Mouse (Mus musculus): ENCODE results near the gene Flad1.
"Not testable (repeated sequence)": the region's sequence is repeated elsewhere in the genome, so short reads cannot be mapped to it uniquely, and the experiment has no call there.

The Flad1 gene

DNA sequence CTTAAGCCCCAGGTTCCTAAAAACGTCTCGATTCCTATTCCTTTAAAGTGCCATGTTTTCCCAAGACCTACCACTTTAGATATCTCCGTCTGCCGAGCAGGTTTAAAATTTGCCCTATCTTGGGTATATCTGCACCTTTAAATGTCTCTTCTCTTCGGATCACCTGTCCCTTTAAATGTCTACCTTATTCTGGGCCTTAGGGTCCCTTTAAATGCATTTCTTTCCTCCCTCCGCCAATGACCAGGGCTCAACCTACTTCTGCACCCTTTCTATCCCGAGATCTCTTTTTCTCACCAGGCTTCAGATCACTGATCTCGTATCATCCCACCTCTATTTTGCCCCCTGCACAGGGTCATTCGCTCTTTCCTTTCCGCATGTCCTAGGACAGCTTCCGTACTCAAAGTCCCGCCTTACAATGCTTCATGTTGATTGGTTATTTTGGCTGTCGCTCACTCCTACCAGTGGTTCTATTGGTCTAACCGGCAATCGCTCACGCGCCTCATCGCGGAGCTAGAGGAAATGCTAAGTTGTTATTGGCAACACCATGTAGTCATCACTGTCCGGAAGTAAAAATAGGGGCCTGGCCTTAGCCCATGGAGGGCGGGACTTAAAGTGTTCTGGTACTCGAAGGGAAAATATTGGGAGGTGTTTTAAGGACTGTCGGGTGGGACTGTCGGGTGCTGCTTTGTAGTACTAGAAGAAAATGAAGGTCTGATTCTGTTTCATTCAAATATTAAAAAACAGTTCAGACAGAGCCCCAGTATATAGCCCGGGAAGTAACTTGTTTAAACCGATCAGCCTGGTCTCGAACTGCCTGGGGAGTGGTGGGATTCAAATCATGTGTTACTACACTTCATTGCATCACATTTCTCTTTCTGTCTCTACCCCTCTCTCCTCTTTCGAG lies at the start of gene Flad1:
TSS of gene Flad1 (minus strand) at position 381 of the 904 bp plus-strand sequence.
- peak; percentile 99 for DNase-seq (ENCODE audit: low read depth, low spot score)

DNA sequence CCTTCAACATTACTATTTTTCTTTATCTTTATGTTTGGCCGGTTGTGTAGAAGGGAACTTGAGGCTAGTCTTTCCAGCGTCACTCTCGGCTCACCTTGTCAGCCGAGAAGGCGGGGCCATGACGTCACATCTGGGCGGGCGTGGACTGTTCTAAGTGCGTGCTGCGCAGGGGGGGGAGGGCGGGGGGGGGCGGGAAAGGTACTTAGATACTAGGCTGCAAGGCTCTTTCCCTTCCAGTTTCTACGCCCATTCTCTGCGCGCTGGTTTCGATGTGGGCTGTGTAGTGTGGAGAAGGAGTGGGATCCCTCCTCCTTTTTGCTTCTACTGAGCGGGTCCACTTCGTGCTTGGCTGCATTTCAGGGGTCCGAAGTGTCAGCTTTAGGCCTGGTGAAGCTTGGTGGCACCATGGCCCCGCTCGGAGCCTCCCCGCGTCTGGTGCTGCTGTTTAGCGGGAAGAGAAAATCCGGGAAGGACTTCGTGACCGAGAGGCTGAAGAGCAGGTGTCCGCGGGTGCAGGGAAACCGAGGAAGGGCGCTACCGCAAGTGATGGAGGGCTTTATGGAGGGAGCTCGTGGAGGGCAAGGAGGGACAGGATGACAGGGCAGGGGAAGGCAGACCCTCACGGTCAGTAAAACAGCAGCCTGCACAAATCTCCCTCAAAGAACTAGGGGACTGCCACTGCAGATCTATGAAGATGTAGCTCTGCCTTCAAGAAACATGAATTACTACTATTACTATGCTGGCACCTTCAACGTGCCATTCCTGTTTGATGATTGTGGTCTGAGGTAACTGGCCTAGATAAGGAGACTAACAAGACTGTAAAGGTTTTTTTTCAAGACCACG lies 47.5 kb upstream of the Flad1 start:
- DNase-seq (ENCODE audit: low read depth, low spot score), result peak; percentile 95

DNA sequence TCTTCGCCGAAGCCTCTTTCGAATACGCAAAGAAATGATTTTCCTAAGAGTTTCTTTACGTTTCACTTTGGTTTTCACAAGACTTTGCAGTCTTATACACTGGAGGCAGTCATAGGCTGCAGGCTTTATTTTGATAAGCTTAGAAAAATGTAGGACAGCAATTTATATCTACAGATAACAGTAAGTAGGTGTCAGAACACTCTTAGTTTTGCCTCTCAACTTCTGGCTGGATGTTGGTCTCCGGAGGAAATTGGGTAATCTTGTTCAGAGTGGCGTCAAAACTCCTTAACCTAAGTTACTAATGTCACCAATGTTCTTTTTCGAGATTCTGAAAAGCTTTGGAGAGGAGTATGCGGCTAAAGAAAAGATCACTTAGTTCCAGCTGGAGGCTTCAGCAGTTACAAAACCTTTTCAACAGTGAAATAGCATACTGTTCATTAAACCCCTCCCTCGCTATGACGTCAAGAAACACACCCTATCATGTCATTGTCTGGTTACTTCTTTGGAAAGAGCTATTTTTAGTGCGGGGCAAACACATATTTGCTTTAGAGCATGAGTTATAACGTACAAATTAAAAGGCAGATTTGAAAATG lies 46.8 kb upstream of the Flad1 start:
- DNase-seq (ENCODE audit: low read depth, low spot score), result no peak

DNA sequence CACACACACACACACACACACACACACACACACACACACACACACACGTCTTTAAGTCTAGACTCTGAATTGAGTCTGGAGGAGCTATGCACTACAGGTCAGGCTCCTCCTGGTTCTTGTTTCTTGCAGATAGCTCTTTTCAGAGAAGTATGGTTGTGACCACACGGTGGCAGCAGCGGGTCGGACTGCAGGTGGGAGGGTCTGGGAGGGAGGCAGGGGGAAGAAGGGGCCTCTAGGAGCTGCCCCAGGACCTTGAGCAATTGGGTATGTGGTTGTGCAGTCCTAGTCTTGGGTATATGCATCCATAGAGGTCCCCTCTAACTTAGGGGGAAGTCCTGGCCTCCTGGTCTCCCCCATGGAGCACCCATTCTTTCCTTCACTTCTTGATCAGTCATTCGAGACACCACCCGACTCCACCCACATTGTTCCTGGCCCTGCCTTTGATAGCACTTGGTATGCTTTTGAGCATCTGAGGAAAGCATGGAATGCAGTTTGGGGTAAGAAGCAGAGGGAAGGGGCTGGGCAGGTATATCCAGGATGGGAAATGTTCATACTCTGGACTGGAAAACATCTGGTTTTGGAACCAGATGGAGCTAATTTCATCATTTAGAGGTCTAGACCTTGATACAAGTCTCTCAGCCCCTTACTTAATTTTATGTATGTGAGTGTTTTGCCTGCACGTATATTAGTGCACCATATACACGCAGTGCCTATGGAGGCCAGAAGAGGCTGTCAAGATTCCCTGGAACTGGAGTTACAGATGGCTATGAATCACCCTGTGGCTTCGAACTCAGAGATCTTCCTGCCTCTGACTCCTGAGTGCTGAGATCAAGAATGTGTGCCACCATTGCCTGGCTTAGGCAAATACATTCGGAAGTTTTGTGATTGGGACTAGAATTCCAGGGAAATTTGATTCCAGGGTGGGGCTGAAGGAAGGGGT lies 45.3 kb upstream of the Flad1 start:
- DNase-seq (ENCODE audit: low read depth, low spot score), result peak; percentile 86

DNA sequence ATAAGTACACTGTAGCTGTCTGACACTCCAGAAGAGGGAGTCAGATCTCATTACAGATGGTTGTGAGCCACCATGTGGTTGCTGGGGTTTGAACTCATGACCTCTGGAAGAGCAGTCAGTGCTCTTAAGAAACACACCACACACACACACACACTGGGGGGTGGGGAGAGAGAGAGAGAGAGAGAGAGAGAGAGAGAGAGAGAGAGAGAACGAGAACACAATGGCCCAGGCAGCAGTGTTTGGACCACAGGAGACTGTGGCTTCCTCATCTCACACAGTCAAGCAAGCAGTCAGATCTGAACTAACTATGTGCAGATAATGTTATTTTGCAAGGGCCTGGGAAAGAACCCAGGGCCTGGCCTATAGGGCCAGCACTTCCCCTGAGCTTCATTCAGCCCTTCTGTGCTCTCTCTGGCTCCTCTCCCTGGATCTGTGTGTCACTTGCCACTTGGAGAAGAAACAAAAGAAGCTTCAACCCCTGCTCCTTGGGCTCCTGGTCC lies 44.2 kb upstream of the Flad1 start:
- DNase-seq (ENCODE audit: low read depth, low spot score), result no peak

DNA sequence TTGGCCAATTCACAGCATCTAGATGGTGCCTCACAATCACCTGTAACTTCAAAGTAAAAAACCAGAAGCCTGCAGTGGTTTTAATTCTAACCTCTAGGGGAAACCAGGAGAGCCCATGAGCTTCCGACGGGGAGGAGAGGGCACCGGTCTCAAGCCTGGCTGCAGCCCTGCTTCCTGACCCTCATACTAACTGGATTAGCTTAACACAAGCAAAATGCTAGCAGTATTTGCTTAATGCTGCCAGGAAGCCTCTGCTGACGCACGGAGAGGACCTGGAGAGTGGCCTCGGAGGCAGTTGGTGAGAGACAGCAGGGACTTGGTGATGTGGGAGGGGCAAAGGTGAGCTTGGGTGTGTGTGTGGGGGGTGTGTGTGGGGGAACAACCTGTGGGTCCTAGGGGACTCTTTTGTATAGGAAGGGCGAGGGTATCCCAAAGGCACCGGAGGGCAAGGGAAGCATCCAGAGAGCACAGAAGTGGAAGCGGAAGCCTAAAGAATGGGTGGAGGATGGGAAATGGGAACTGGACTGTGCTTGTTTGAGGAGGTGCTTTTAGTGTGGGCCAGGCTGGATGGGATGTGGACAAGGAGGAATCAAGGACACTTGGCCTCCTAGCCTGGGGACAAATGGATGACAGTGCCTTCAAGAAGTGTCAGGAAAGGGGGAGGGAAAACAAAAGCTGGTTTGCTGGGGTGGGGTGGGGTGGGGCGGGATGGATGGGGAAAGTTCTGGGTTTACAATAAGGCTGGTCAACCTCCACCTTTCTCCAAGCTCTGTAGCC lies 42.9 kb upstream of the Flad1 start, which contains the start of gene Pmvk:
TSS of gene Pmvk (plus strand) at position 141 of the 777 bp plus-strand sequence.
- no peak for DNase-seq (ENCODE audit: low read depth, low spot score)

DNA sequence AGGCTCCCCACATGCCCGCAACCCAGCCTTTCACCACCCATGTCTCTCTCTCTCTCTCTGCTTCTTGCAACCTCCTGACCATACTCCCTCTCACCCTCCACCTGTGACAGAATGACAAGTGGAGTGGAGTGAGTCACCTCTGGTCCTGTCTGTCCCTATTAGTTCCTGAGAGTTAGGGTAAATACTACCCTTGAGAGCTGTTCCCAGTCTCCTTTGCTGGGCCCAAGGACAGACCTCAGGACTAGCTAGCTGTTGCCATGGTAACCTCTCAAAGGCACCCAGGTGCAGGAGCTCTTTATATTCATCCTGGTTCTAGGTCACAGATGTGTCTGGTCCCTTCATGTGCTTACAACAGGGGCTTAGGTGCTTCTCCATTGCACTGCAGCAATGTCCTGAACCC lies 40.2 kb upstream of the Flad1 start:
- DNase-seq (ENCODE audit: low read depth, low spot score), result no peak

DNA sequence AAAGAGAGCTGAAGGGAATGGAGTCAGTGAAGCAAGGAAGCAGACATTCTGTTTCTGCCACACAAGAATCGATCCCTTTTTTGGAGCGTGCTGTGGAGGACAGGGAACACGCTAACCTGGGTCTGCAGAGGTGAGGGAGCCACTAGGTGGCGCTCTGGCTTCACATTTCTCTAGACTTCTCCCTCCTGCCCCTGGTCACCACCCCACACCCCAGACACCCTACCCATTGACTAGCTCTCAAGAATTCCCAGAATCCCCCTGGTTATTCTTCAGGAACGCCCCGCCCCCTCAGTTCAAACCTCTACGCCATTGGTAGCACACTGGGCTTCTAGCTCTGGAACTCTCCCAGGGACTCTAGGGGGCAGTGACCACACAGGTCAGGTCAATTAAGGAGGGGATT lies 37.9 kb upstream of the Flad1 start:
- DNase-seq (ENCODE audit: low read depth, low spot score), result peak; percentile 72

DNA sequence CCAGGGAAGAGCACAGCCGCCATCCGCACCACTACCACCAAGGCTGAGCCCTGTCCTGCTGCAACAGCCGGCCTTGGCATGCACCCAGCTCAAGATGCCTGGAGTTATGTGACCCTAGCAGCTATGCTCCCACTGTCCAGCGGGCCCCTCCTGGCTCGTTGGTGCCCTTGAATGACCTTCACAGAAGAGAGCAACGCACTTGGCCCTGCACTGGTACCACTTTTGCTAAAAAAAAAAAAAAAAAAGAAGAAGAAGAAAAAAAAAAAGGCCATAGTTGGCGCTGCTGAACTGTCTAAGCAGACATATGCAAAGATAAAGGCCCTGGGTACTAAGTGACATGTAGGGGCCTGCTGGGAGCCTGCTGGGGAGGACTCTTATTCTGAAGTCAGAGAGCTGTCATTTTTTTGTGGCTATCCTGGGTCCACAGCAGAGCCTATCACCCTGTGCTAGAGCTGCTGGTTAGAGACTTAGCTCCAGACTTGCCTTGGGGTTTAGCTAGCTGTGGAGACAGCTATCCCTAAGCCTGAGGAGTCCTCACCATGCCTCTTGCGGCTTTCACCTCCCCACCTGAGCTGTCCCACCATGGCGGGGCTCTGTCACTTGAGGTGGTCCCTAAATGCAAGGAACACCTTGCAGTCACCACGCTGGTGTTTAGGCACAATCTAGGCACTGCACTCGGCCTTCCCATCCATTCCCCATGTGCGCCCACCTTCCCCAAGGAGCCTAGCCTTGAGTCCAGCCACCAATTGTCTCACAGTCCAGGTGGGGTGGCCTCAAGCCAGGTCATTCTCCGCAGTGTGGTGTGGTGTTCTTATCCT lies 37.3 kb upstream of the Flad1 start:
- peak; percentile 44 for DNase-seq (ENCODE audit: low read depth, low spot score)

DNA sequence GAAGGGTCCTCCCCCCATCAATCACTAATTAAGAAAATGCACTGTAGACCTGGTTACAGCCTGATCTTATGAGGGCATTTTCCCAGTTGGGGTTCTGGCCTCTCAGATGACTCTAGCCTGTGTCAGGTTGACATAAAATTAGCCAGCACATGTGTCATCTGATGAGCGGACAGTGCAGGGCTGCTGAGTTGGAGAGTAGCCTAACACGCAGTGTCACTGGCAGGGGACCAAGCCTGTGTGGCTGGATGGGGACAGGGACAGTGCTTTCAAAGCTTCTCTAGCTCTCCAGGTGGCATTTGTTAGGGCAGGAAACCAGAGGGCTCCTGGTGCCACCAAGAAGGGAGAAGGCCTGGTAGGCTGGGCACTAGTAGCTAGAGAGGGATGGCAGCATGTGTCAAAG lies 29.0 kb upstream of the Flad1 start:
- no peak for DNase-seq (ENCODE audit: low read depth, low spot score)

DNA sequence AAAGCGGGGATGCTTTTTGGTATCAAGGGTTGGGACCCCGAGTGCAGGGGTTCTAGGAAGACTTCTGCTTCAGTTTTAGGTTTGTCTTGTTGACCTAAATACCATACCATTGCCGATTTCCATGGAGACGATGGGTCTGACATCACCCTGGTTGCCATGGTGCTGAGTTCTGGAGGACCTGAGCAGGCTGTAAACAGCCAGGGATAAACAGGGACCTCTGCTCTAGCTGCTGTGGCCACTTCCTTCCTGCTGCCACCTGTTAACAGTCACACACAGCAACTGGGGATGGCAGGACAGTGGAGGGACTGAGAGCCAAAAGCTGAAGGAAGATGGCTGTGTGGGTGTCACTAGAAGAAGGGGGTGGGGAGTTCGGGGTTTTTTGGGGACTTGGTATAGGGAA lies 25.6 kb upstream of the Flad1 start:
- DNase-seq (ENCODE audit: low read depth, low spot score), result peak; percentile 84

DNA sequence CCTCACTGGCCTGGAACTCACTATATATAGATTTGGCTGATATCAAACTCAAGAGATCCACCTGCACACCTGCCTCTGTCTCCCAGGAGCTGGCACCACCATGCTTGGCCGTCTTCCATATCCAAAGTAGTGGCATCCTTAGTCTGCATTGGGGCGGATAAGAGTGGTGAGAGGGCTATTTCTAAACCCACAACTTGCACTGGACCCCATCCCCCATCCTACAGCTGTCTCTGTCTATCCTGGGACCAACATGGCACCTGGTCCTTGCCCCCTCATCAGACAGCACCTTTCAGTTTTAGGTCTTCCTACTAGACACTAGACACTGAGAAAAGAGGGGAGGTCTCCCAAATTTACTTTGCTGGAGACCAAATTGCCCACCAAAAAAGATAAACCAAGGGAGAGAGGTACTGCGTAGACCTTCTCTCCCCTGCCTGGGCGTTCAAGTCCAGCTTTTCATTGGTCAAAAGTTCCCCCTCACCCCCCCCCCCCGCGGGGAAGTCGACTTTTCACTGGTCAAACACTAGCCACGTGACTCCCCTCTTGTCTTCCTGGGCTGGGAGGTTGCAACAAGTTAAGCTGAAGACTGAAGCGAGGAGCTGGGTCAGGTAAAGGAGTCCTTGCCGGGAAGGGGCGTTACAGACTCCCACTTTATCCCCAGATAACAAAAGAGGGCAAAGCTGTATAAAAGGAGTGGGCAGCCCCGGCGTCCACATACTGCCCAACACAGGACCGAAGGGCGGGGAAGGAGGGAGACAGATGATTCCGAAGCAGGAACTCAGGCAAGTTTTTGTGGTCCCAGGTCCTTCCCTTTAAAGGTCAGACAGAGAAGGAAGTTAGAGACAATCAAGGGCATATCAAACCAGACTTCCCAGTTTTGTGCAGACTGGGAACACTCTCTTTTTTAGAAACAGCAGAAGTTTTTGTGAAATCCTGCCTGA lies 24.8 kb upstream of the Flad1 start, which contains the start of gene Pbxip1:
TSS of gene Pbxip1 (plus strand) at position 531 of the 938 bp plus-strand sequence.
- DNase-seq (ENCODE audit: low read depth, low spot score), result peak; percentile 89

DNA sequence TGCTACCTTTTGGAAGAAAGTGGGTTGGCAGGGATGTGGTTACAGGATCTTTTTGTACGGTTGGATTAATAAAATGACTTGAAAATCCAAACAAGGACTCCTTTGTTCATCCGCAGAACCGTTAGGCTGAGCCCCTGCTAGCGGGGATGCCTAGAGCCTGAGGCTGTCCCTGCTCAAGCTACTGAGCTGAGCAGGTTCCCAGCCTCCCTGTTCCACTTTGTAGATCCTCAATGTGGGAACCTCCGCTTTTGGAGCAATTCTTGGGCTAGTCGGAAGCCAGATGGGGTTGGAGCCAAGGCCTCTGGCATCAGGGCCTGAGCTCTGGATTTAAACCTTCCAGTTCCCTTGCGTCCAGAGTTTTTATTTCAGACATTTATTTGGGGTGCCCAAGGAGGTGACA lies 23.4 kb upstream of the Flad1 start:
- no peak for DNase-seq (ENCODE audit: low read depth, low spot score)

DNA sequence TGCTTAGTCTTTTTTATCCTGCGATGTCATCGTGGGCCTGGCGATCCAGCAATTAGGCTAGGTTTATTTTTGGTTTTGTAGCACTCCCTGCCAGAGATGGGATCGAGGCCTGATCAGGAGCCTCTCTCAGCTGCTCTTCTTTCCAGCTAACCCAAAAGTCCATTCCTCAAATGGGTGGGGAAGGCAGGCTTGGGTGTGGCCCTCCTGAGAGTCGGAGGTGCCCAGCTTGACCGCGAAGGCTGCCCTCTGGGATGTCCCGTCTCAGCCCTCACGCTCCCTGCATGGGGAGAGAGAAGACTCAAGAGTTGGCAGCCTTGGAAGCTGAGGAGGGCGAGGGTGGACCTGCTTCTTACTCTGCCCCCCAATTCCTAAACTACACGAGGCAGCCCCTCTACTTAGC lies 22.9 kb upstream of the Flad1 start:
- no peak for DNase-seq (ENCODE audit: low read depth, low spot score)

DNA sequence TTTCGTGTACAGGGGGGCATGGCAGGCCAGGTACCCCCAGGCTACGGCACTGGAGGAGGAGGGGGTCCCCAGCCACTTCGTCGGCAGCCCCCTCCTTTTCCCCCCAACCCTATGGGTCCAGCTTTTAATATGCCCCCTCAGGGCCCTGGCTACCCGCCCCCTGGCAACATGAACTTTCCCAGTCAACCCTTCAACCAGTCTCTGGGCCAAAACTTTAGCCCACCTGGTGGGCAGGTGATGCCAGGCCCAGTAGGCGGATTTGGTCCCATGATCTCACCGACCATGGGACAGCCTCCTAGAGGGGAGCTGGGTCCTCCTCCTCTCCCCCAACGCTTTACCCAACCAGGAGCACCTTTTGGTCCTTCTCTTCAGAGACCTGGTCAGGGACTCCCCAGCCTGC lies 20.9 kb upstream of the Flad1 start:
- no peak for DNase-seq (ENCODE audit: low read depth, low spot score)

DNA sequence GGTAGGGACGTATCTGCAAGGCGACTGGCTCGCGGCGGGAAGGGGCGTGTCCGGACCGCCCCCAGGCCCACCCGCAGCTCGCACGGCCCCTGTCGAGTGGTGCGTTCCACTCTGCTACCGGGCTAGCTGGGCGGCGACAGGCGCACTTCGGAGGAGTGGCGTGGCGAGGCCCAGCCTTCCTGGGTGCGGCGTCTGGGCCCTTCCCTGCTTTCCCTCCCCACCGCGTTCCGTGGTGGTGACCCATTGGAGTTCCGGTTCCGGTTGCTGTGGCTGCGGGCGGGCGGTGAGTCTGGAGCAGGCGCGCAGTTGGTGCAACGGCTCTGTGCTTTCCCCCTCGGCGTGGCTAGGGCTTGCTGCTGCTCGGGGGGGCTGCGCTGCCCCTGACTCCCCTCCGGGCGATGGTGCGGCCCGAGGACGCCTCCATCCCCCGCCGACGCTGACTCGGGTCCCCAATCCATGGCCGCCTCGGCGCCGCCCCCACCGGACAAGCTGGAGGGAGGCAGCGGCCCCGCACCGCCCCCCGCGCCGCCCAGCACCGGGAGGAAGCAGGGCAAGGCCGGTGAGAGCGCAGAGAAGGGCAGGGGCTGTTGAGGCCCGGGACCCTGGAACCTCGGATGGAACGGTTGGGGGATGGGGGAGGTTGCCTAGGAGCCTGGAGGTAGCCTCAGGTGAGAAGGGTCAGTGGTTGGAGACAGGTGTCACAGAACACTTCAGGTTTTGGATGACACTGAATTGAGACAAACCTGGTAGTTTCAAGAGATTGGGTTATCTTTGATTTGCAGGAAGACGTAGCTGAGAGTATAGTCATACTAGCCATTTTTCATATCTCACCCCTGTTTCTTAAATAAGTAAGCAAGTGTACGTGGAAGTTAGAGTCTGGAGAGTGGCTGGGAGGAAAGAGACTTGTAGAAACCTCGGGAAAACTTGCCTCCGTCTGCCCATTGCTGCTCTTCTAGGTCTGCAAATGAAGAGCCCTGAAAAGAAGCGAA lies 18.8 kb upstream of the Flad1 start, which contains the start of gene Pygo2:
TSS of gene Pygo2 (plus strand) at position 44 of the 989 bp plus-strand sequence.
- peak; percentile 97 for DNase-seq (ENCODE audit: low read depth, low spot score)

DNA sequence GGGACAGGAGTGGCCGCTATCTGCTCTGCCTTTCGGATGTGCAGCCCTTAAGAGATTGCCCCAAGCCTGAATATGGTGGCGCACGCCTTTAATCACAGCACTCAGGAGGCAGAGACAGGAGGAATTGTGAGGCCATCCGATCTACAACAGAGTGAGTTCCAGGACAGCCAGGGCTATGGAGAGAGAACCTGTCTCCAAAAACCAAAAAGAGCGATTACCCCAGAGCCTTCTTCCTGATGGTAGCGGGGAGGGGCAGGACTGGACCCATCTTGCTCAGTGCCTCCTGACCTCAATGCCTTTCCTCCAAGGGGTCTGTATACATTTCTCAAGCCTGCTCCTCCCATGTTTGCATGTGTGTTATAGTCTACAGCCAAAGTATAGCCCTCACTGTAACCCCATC lies 17.4 kb upstream of the Flad1 start:
- not testable (repeated sequence) for DNase-seq (ENCODE audit: low read depth, low spot score)
